Mouse (Mus musculus) lung, adult 18-20 months (tissue): Measurements from ENCODE around the gene Gnb1l.
A peak's percentile ranks its signal among the peaks of the same experiment; 100 is the strongest.

Experiments used
- DNase-seq, 2 experiments: peaks; one replicate each; pipeline ENCODE4 v3.0.0; 2022; ENCODE audit warnings: mixed read lengths in 2 of 2

Gnb1l gene

GRCm38 (mm10) chr16:18587847-18588737, 89.6 kb downstream of the Gnb1l start:
- no peak for DNase-seq

- DNase-seq: peak in 1 of 2 experiments; percentile 53
Observed at GRCm38 (mm10) chr16:18588738-18589055, 90.2 kb downstream of the Gnb1l start.

- DNase-seq: no peak
Observed at GRCm38 (mm10) chr16:18589080-18589621, 90.6 kb downstream of the Gnb1l start.

GRCm38 (mm10) chr16:18589804-18590790, 91.6 kb downstream of the Gnb1l start, which contains the start of gene Tbx1:
Gene Tbx1 (minus strand): TSS chr16:18590671.
- DNase-seq: no peak

- DNase-seq: no peak
Observed at GRCm38 (mm10) chr16:18591047-18592018, 92.8 kb downstream of the Gnb1l start.

- no peak for DNase-seq
Observed at GRCm38 (mm10) chr16:18593930-18594329, 95.4 kb downstream of the Gnb1l start.

GRCm38 (mm10) chr16:18596255-18596654, 97.7 kb downstream of the Gnb1l start:
- DNase-seq: no peak

GRCm38 (mm10) chr16:18598006-18598405, 99.5 kb downstream of the Gnb1l start:
- no peak for DNase-seq

GRCm38 (mm10) chr16:18601447-18601846, 102.9 kb downstream of the Gnb1l start:
- no peak for DNase-seq

- no peak for DNase-seq
Observed at GRCm38 (mm10) chr16:18604267-18604701, 105.8 kb downstream of the Gnb1l start.

- DNase-seq: no peak
Observed at GRCm38 (mm10) chr16:18605705-18606104, 107.2 kb downstream of the Gnb1l start.

GRCm38 (mm10) chr16:18608226-18608625, 109.7 kb downstream of the Gnb1l start:
- no peak for DNase-seq

- no peak for DNase-seq
Observed at GRCm38 (mm10) chr16:18609099-18609498, 110.6 kb downstream of the Gnb1l start.

GRCm38 (mm10) chr16:18611752-18612151, 113.2 kb downstream of the Gnb1l start:
- DNase-seq: no peak

GRCm38 (mm10) chr16:18613301-18613700, 114.8 kb downstream of the Gnb1l start:
- DNase-seq: no peak
